Mouse (Mus musculus) neural tube, embryonic 11.5 days (tissue): ENCODE results near the gene Sdsl. TPM values are rescaled to one million over a fixed set of nuclear protein-coding genes. Genes with fewer than 3 reads are reported as not detected.

Experiments used
- ATAC-seq: fragments of 200-750 bp; cut with Nextera tagmentation; 2 replicates; pipeline ENCODE4 v1.8.0; 2017; ENCODE audit warnings: moderate number of reproducible peaks, mild to moderate bottlenecking, moderate TSS enrichment, moderate library complexity; ENCODE audit not compliant: insufficient read depth, low FRiP score, low TSS enrichment
- DNase-seq: peaks from one replicate; pipeline ENCODE4 v3.0.0-alpha.2; 2015; ENCODE audit warnings: low spot score
- H3K27ac ChIP-seq: fragments of 300-500 bp; sonication (generic); 2 replicates; pipeline ENCODE4 v1.5.1; 2014; ENCODE audit warnings: low read depth, mild to moderate bottlenecking, low read length
- H3K27me3 ChIP-seq: fragments of 300-500 bp; sonication (generic); 2 replicates; pipeline ENCODE4 v1.6.1; 2014; ENCODE audit warnings: mild to moderate bottlenecking, low read length, mixed read lengths; ENCODE audit not compliant: control insufficient read depth, insufficient read depth
- H3K36me3 ChIP-seq: fragments of 300-500 bp; sonication (generic); 2 replicates; pipeline ENCODE4 v1.6.1; 2014; ENCODE audit warnings: mild to moderate bottlenecking, low read length, moderate library complexity, mixed read lengths; ENCODE audit not compliant: control insufficient read depth, insufficient read depth
- H3K4me1 ChIP-seq: fragments of 300-500 bp; sonication (generic); 2 replicates; pipeline ENCODE4 v1.6.1; 2014; ENCODE audit warnings: low read length, mixed read lengths; ENCODE audit not compliant: control insufficient read depth, insufficient read depth
- H3K4me2 ChIP-seq: fragments of 300-500 bp; sonication (generic); 2 replicates; pipeline ENCODE4 v1.6.1; 2014; ENCODE audit warnings: low read depth, mild to moderate bottlenecking, moderate library complexity
- H3K4me3 ChIP-seq: fragments of 300-500 bp; sonication (generic); 2 replicates; pipeline ENCODE4 v1.5.1; 2014; ENCODE audit warnings: low read depth, low read length
- H3K9ac ChIP-seq: fragments of 300-500 bp; sonication (generic); 2 replicates; pipeline ENCODE4 v1.6.1; 2014; ENCODE audit warnings: mild to moderate bottlenecking, low read length
- H3K9me3 ChIP-seq: fragments of 300-500 bp; sonication (generic); 2 replicates; pipeline ENCODE4 v1.6.1; 2016; ENCODE audit warnings: low read length; ENCODE audit not compliant: control insufficient read depth
- WGBS: fragments of 180-500 bp; shearing (Covaris S2); extraction: QIAGEN DNeasy Blood & Tissue Kit; methylation state at CpG from one replicate; pipeline ENCODE4 v1.1.7; 2014; 5-methylcytosine and 5-hydroxymethylcytosine counted together
- polyA plus RNA-seq: library from polyadenylated mRNA; unstranded; fragments of >200 nt; fragmentation: Nextera tagmentation; extraction: Ambion mirVana; gene quantifications from 2 replicates; pipeline ENCODE4 v1.2.1, GENCODE M21; 2014

Gene Sdsl
- polyA plus RNA-seq, 1 experiment from 2014 or later, result 5.3 TPM

- 86% methylated on average over 6 of the region's 6 CpGs for WGBS
- no peak for ATAC-seq
- no peaks in the 10 kb centered on the region for H3K27me3 ChIP-seq
These were observed 3.8 kb downstream of the Sdsl start for GRCm38 (mm10) chr5:120468830-120469229.

DNA sequence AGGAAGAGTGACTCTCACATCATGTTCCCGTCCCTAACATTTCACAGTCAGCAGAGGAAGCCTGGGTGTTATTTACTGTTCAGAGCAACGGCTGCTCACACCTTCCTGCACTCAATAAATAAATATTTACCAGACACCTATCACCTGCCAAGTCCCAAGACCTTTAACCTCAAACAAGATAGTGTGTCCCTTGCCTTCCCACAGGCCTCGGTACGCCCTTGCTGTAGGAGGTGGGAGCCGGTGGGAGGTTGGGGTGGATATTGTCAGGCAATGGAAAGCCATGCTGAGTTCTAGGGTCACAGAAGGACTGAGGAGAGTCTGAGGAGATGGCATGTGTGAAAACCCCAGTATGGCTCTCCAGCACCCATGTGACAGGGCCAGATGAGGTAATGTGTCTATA lies 4.3 kb downstream of the Sdsl start:
- Histone ChIP-seq H3K4me3 (no peak overlapping the region), H3K27me3 (no peaks in the 10 kb centered on the region), H3K27ac (no peak overlapping the region), H3K9me3 (0 out of 2 replicates have a peak, but pooled peaks cover 3% of the 10 kb centered on the region), H3K4me1 (no peaks in the 10 kb centered on the region), H3K36me3 (no peaks in the 10 kb centered on the region), H3K4me2 (no peak overlapping the region), H3K9ac (no peak overlapping the region)
- ATAC-seq (no peak), DNase-seq (no peak)
- WGBS, result 80% methylated on average over 5 of the region's 5 CpGs

More at GRCm38 (mm10) chr5:120468830-120469229, 3.8 kb downstream of the Sdsl start:
- Histone ChIP-seq H3K4me3 (no peak overlapping the region), H3K27ac (no peak overlapping the region), H3K9me3 (0 out of 2 replicates have a peak, but pooled peaks cover 3% of the 10 kb centered on the region), H3K9ac (no peak overlapping the region), H3K36me3 (no peaks in the 10 kb centered on the region), H3K4me2 (no peak overlapping the region), H3K4me1 (no peaks in the 10 kb centered on the region)
- DNase-seq, result no peak

- no peaks in the 10 kb centered on the region for H3K36me3 ChIP-seq
- 0 out of 2 replicates have a peak, but pooled peaks cover 3% of the 10 kb centered on the region for H3K9me3 ChIP-seq
- DNase-seq (no peak), ATAC-seq (no peak)
- WGBS, result 7% methylated on average over 4 of the region's 4 CpGs
- H3K27me3 ChIP-seq, result no peaks in the 10 kb centered on the region
- no peaks in the 10 kb centered on the region for H3K4me1 ChIP-seq
- H3K9ac ChIP-seq, result no peak overlapping the region
- H3K4me2 ChIP-seq, result peak overlapping the region; percentile 25; the same call in 1 of the 2 replicates
- no peak overlapping the region for H3K27ac ChIP-seq
- H3K4me3 ChIP-seq, result peak overlapping the region; percentile 16; the same call in 1 of the 2 replicates
These were observed 5.6 kb downstream of the Sdsl start for GRCm38 (mm10) chr5:120467026-120467425.

DNA sequence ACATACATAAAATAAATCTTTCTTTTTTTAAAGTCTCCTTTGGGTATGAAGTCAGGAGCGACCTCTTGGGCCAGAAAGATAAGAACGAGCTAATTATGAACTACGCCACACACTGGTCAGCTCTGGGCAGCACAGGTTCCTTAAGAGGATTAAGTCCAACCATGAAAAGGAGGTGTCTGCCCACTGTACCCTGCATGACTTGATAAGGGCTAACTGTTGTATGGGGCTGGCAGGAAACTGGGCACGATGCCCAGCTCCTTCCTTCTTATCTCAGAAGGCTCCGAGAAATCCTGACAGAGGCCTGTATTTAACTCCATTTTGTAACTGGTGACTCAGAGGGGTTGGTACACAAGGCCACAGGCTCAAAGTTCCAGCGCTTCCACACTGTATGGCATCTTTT lies 6.8 kb downstream of the Sdsl start:
- H3K36me3 ChIP-seq, result no peaks in the 10 kb centered on the region
- H3K4me1 ChIP-seq, result no peaks in the 10 kb centered on the region
- H3K4me2 ChIP-seq, result no peak overlapping the region
- DNase-seq (no peak), ATAC-seq (no peak)
- H3K9ac ChIP-seq, result no peak overlapping the region
- 92% methylated on average over 6 of the region's 6 CpGs for WGBS
- no peak overlapping the region for H3K27ac ChIP-seq
- no peak overlapping the region for H3K4me3 ChIP-seq
- H3K27me3 ChIP-seq, result no peaks in the 10 kb centered on the region
- H3K9me3 ChIP-seq, result 0 out of 2 replicates have a peak, but pooled peaks cover 3% of the 10 kb centered on the region

DNA sequence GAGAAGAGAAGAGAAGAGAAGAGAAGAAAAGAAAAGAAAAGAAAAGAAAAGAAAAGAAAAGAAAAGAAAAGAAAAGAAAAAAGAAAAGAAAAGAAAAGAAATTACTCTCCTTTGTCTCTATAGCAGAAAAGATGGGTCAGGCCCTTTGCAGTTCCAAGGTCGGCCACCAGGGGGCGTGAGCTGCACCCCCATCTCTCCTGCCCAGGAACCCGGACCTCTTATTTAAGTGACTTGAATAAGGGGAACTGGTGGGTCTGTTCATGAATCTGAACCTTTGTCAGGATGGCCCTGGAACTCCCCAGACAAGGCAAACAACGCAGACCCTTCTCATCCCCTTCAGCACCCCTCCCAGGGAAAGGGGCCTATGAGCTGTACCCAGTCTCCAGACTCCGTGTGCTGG lies 7.5 kb downstream of the Sdsl start:
- H3K4me1 ChIP-seq, result no peaks in the 10 kb centered on the region
- 0 out of 2 replicates have a peak, but pooled peaks cover 3% of the 10 kb centered on the region for H3K9me3 ChIP-seq
- DNase-seq, result peak; percentile 32

DNA sequence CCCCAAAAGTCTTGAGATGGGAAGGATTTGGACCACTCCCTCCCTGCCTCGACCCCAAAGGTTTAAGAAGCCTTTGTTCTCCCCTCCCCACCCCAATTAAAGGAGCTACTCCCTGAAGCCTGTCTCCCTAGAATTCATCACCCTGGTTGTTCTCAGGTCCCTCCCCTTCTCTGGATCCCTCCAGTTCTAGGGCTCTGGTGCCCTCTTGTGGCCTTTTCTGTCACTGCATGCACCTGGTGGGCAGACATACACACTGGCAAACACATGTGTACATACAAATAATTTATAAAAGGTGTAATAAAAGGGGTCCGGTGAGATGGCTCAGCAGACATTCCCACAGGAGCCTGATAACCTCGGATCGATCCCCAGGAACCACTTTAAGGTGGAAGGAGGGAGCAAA lies 8.3 kb downstream of the Sdsl start:
- Histone ChIP-seq H3K36me3 (no peaks in the 10 kb centered on the region), H3K9me3 (0 out of 2 replicates have a peak, but pooled peaks cover 3% of the 10 kb centered on the region), H3K27ac (no peak overlapping the region), H3K4me1 (no peaks in the 10 kb centered on the region), H3K4me3 (no peak overlapping the region), H3K9ac (no peak overlapping the region), H3K27me3 (no peaks in the 10 kb centered on the region), H3K4me2 (no peak overlapping the region)
- WGBS, result 84% methylated on average over 4 of the region's 4 CpGs
- no peak for ATAC-seq
- DNase-seq, result no peak

More for the DNA sequence above, 7.5 kb downstream of the Sdsl start:
- no peak for ATAC-seq
- WGBS, result 43% methylated on average over 5 of the region's 5 CpGs
- H3K4me3 ChIP-seq, result no peak overlapping the region
- H3K4me2 ChIP-seq, result no peak overlapping the region
- H3K27me3 ChIP-seq, result no peaks in the 10 kb centered on the region
- no peak overlapping the region for H3K27ac ChIP-seq
- no peak overlapping the region for H3K9ac ChIP-seq
- no peaks in the 10 kb centered on the region for H3K36me3 ChIP-seq

DNA sequence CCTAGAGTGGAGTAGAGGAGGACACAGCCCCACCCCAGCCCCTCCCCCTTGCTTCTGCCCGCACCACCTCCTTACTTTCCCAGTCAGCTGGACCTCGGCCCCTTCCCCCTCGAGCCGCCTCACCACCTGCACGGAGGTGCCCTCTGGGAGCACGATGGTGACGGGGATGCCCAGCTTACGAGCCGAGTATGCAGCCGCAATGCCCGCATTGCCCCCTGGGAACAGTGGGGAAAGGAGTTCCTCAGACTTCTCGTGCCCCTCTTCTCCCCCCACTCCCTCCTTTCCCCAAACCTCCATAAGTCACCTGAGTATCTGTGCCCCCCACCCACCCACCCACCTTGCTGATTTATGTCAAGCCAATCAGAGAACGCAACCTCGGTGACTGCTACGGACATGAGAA lies 10.7 kb downstream of the Sdsl start:
- no peak overlapping the region for H3K4me3 ChIP-seq
- H3K27ac ChIP-seq, result no peak overlapping the region
- no peaks in the 10 kb centered on the region for H3K36me3 ChIP-seq
- no peak for ATAC-seq
- H3K4me1 ChIP-seq, result no peaks in the 10 kb centered on the region
- H3K4me2 ChIP-seq, result no peak overlapping the region
- no peak overlapping the region for H3K9ac ChIP-seq
- 0 out of 2 replicates have a peak, but pooled peaks cover 3% of the 10 kb centered on the region for H3K9me3 ChIP-seq
- DNase-seq, result no peak
- WGBS, result 75% methylated on average over 15 of the region's 15 CpGs
- no peaks in the 10 kb centered on the region for H3K27me3 ChIP-seq

DNA sequence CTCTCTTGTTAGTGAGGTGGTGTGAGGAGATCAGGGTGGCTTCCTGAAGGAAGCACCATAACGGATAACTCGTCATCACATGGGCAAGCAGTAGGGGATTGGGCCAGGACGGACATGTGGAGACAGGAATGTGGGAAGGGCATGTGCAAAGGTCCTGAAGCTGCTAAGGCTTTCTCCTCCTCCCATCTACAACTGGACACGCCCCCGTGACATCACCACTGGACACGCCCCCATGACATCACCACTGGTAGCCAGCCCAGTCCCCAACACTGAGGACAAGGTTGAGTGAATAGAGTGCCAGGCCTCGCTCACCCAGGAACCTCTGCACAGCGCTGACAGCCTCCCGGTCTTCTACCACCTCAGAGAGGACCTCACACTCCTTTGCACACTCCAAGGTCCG lies 13.5 kb downstream of the Sdsl start:
- Histone ChIP-seq H3K4me2 (no peak overlapping the region), H3K4me3 (no peak overlapping the region), H3K27me3 (0 out of 2 replicates have a peak, but pooled peaks cover 3% of the 10 kb centered on the region), H3K27ac (no peak overlapping the region), H3K36me3 (no peaks in the 10 kb centered on the region), H3K9me3 (no peaks in the 10 kb centered on the region), H3K9ac (no peak overlapping the region), H3K4me1 (0 out of 2 replicates have a peak, but pooled peaks cover 5% of the 10 kb centered on the region)
- ATAC-seq (no peak), DNase-seq (no peak)
- WGBS, result 67% methylated on average over 10 of the region's 10 CpGs

DNA sequence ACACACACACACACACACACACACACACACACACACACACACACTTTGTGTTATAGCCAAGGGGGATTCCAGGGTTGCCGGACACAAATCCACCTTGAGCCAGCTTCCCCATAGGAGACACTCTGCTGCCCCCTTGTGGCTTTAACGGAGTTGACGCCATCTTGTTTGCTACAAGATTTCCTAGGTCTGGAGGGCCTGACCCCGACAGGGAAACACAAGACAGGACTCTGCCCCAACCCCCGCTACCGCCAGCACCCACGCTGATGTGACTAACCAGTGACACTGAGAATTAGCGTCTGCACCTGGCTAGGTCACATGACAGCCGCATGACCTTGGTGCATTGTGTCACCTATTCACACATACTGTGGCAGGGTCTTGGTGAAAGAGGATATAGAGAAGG lies 15.0 kb downstream of the Sdsl start:
- DNase-seq, result peak; percentile 84
- Histone ChIP-seq H3K4me1 (0 out of 2 replicates have a peak, but pooled peaks cover 5% of the 10 kb centered on the region), H3K9ac (no peak overlapping the region), H3K27me3 (0 out of 2 replicates have a peak, but pooled peaks cover 3% of the 10 kb centered on the region), H3K4me3 (no peak overlapping the region), H3K9me3 (no peaks in the 10 kb centered on the region), H3K27ac (no peak overlapping the region), H3K4me2 (no peak overlapping the region), H3K36me3 (no peaks in the 10 kb centered on the region)
- ATAC-seq, result no peak
- WGBS, result 9% methylated on average over 9 of the region's 9 CpGs
